Mouse (Mus musculus): ENCODE measurements around the gene Hpn. TPM values are rescaled to one million over a fixed set of nuclear protein-coding genes. Genes with fewer than 3 reads are reported as not detected.

Hpn gene
- polyA plus RNA-seq, 1 experiment from 2014 or later: 145 TPM

DNA sequence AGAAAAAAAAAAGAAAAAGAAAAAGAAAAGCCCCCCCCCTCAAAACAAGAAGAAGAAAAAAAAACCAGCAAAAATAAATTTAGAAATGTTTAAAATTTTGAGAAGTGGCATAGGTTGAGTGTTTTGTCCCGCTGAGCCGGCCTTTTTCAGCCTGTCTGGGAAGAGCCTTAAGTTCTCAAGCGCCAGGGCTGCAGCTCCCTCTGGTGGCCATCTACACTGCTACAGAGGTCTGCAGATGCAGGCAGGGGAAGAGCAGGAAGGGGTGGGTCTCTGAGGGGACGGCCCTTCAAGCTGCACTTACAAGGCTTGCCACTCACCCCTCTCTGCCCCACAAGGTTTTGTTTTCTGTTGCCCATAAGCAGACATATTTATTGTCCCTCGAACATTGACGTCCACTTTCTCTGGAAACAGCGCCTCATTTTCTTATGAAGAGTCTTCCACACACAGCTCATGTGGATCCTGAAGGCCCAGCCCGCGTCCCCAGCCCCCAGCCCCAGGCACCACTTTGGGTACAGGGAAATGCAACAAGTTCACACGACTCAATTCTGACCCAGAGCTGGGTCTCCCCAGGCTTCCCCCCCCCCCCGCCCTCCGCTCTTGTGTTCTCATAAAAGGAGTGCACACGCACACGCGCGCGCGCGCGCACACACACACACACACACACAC lies 17.4 kb downstream of the Hpn start:
- Histone ChIP-seq H3K9me3 (replicated peaks; ENCODE audit: control insufficient read depth, low read length) (no peaks in the 10 kb centered on the region), H3K36me3 (ENCODE audit: control insufficient read depth, insufficient read depth) (no peaks in the 10 kb centered on the region), H3K4me3 (ENCODE audit: low read depth, low read length) (no peak overlapping the region), H3K27ac (ENCODE audit: low read length) (no peak overlapping the region), H3K27me3 (ENCODE audit: control insufficient read depth, insufficient read depth, low read depth, low read length) (no peaks in the 10 kb centered on the region), H3K4me2 (ENCODE audit: low read depth, low read length) (no peak overlapping the region), H3K9ac (ENCODE audit: low read depth, low read length) (no peak overlapping the region), H3K4me1 (ENCODE audit: control insufficient read depth, low read depth, low read length) (no peaks in the 10 kb centered on the region)
- WGBS (ENCODE audit: insufficient replicate concordance): 35% methylated on average over 20 of the region's 20 CpGs
- peak; percentile 78 for ATAC-seq (ENCODE audit: low read depth)

DNA sequence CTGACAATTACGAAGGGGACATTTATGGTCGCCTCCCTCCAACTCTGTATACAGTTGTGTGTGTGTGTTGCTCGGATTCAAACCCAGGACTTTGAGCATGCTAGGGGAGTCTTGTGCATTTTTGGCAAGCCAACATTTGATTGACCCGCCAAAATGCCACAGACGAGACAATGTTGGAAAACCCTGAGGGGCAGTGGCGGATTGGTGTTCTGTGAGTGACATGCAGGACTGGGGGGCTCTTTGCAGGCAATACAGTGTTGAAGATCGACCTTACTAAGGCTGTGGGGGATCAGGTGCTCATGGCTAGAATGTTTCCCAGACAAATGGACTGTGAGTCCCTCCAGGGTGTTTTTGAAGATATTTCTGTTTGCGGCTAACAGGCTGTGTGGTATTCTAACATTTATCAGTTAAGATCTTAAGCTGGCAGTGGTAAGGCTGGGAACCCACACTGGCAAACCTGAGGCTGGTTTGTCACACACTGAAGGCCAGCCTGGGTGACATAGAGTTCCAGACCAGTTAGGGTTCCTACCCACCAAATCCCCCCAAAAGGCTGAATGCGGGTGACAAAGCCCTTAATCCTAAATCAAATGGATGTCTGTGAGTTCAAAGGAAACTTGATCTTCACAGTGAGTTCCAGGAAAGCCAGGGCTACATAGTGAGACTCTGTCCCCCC lies 18.1 kb downstream of the Hpn start:
- ATAC-seq (ENCODE audit: low read depth): no peak
- H3K27ac ChIP-seq (ENCODE audit: low read length): no peak overlapping the region
- 59% methylated on average over 9 of the region's 9 CpGs for WGBS (ENCODE audit: insufficient replicate concordance)
- no peak overlapping the region for H3K4me2 ChIP-seq (ENCODE audit: low read depth, low read length)
- no peak overlapping the region for H3K9ac ChIP-seq (ENCODE audit: low read depth, low read length)
- H3K4me1 ChIP-seq (ENCODE audit: control insufficient read depth, low read depth, low read length): no peaks in the 10 kb centered on the region
- no peak overlapping the region for H3K4me3 ChIP-seq (ENCODE audit: low read depth, low read length)
- H3K36me3 ChIP-seq (ENCODE audit: control insufficient read depth, insufficient read depth): no peaks in the 10 kb centered on the region
- H3K9me3 ChIP-seq (replicated peaks; ENCODE audit: control insufficient read depth, low read length): no peaks in the 10 kb centered on the region
- H3K27me3 ChIP-seq (ENCODE audit: control insufficient read depth, insufficient read depth, low read depth, low read length): no peaks in the 10 kb centered on the region

DNA sequence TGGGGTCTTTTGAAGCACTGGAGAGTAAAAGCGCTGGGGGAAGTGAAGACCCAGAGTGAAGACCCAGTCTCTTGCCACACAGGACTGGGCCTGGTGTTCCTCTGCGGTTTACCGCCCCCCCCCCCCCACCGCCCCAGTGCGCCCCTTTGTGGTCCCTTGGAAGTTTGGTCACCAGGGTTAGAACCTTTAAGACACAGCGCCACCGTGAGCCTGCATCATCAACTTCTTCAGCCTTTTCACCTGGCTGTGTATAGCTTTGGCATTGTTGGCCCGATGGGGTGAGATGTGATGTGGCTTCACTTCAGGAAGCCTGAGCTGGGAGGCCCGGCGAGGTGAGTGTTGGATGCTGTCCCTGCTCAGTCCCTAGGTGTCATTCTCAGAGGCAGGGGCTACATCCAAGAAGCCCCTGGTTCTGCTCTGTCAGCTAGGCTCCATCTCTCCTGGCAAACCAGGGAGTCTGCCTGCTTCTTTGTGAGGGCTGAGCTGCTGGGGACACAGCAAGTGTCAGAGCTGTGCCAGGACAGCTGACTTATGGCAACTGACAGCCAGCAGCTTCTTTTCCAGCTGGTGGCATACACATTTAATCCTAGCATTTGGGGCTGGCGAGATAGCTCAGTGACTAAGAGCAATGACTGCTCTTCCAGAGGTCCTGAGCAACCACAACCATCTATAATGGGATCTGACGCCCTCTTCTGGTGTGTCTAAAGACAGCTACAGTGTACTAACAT lies 20.2 kb downstream of the Hpn start:
- ATAC-seq (ENCODE audit: low read depth): no peak
- Histone ChIP-seq H3K4me2 (ENCODE audit: low read depth, low read length) (no peak overlapping the region), H3K4me3 (ENCODE audit: low read depth, low read length) (no peak overlapping the region), H3K27ac (ENCODE audit: low read length) (no peak overlapping the region), H3K9ac (ENCODE audit: low read depth, low read length) (no peak overlapping the region), H3K27me3 (ENCODE audit: control insufficient read depth, insufficient read depth, low read depth, low read length) (no peaks in the 10 kb centered on the region), H3K4me1 (ENCODE audit: control insufficient read depth, low read depth, low read length) (no peaks in the 10 kb centered on the region), H3K9me3 (replicated peaks; ENCODE audit: control insufficient read depth, low read length) (no peaks in the 10 kb centered on the region), H3K36me3 (ENCODE audit: control insufficient read depth, insufficient read depth) (no peaks in the 10 kb centered on the region)
- 13% methylated on average over 12 of the region's 12 CpGs for WGBS (ENCODE audit: insufficient replicate concordance)

DNA sequence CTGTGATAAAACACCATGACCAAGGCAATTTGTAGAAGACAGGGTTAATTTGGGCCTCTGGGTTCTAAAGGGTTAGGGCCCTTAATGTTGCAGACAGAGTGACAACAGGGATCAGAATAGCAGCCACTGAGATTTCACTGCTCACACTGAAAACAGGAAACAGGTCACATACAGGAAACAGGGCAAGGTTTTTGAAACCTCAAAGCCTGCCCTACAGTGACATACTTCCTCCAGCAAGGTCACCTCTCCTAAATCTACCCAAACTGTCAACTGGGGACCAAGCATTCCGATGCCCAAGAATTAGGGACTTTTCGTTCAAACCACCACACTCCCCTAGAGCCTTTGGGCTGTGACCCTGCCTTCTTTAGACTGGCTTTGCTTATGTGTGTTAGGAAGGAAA lies 25.4 kb downstream of the Hpn start:
- ATAC-seq (ENCODE audit: low read depth): 0 out of 2 replicates have a peak, but pooled peaks have one; percentile 27
- 19% methylated on average over 2 of the region's 2 CpGs for WGBS (ENCODE audit: insufficient replicate concordance)
- no peaks in the 10 kb centered on the region for H3K36me3 ChIP-seq (ENCODE audit: control insufficient read depth, insufficient read depth)

DNA sequence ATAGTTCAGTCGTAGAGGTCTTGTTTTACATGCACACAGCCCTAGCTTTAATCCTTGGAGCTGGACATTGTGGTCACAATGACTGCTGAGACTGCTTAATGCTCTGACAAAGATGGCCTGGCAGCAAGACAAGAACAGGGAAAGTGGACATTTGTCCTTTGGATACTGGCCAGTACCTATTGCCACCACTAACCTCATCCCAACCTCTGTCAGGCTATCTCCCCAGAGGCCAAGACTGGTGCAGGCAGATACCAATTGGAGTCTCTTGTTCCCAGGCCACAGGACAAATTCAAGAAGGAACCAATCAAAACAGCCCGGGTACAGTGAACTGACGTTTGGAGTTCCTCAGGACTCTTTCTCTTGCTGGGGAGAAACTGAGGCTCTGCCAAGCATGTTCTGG lies 26.9 kb downstream of the Hpn start:
- H3K27ac ChIP-seq (ENCODE audit: low read length): no peak overlapping the region
- H3K4me3 ChIP-seq (ENCODE audit: low read depth, low read length): no peak overlapping the region
- no peaks in the 10 kb centered on the region for H3K36me3 ChIP-seq (ENCODE audit: control insufficient read depth, insufficient read depth)
- 45% methylated on average over 3 of the region's 3 CpGs for WGBS (ENCODE audit: insufficient replicate concordance)
- H3K9ac ChIP-seq (ENCODE audit: low read depth, low read length): no peak overlapping the region
- no peak for ATAC-seq (ENCODE audit: low read depth)
- H3K4me1 ChIP-seq (ENCODE audit: control insufficient read depth, low read depth, low read length): no peaks in the 10 kb centered on the region
- H3K9me3 ChIP-seq (replicated peaks; ENCODE audit: control insufficient read depth, low read length): no peaks in the 10 kb centered on the region
- H3K4me2 ChIP-seq (ENCODE audit: low read depth, low read length): no peak overlapping the region
- H3K27me3 ChIP-seq (ENCODE audit: control insufficient read depth, insufficient read depth, low read depth, low read length): no peaks in the 10 kb centered on the region

More for the DNA sequence above, 25.4 kb downstream of the Hpn start:
- Histone ChIP-seq H3K9me3 (replicated peaks; ENCODE audit: control insufficient read depth, low read length) (no peaks in the 10 kb centered on the region), H3K27me3 (ENCODE audit: control insufficient read depth, insufficient read depth, low read depth, low read length) (no peaks in the 10 kb centered on the region), H3K4me1 (ENCODE audit: control insufficient read depth, low read depth, low read length) (no peaks in the 10 kb centered on the region), H3K27ac (ENCODE audit: low read length) (no peak overlapping the region), H3K9ac (ENCODE audit: low read depth, low read length) (no peak overlapping the region), H3K4me3 (ENCODE audit: low read depth, low read length) (no peak overlapping the region), H3K4me2 (ENCODE audit: low read depth, low read length) (no peak overlapping the region)

DNA sequence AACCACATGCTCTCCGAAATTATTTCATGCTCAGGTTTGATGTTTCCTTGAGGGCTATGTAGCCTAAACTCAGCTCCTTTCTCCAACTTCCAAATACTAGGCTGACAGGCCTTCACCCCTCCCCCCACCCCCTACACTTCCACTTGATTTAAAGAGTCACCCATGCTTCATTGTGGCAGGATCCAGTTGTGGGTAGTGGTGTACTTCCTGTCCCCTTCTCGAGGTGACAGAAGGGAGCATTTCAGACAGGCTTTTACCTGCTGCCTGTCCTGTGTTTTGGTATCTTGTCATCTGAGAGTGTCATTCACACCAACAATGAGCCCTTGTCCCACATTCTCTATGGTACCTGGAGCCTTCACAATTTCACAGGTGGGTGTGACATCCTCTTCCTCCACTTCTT lies 27.8 kb downstream of the Hpn start:
- Histone ChIP-seq H3K9ac (ENCODE audit: low read depth, low read length) (no peak overlapping the region), H3K4me3 (ENCODE audit: low read depth, low read length) (no peak overlapping the region), H3K27ac (ENCODE audit: low read length) (no peak overlapping the region), H3K4me1 (ENCODE audit: control insufficient read depth, low read depth, low read length) (no peaks in the 10 kb centered on the region), H3K27me3 (ENCODE audit: control insufficient read depth, insufficient read depth, low read depth, low read length) (no peaks in the 10 kb centered on the region), H3K36me3 (ENCODE audit: control insufficient read depth, insufficient read depth) (no peaks in the 10 kb centered on the region), H3K9me3 (replicated peaks; ENCODE audit: control insufficient read depth, low read length) (no peaks in the 10 kb centered on the region), H3K4me2 (ENCODE audit: low read depth, low read length) (no peak overlapping the region)
- ATAC-seq (ENCODE audit: low read depth): no peak
- 23% methylated on average over 2 of the region's 2 CpGs for WGBS (ENCODE audit: insufficient replicate concordance)

DNA sequence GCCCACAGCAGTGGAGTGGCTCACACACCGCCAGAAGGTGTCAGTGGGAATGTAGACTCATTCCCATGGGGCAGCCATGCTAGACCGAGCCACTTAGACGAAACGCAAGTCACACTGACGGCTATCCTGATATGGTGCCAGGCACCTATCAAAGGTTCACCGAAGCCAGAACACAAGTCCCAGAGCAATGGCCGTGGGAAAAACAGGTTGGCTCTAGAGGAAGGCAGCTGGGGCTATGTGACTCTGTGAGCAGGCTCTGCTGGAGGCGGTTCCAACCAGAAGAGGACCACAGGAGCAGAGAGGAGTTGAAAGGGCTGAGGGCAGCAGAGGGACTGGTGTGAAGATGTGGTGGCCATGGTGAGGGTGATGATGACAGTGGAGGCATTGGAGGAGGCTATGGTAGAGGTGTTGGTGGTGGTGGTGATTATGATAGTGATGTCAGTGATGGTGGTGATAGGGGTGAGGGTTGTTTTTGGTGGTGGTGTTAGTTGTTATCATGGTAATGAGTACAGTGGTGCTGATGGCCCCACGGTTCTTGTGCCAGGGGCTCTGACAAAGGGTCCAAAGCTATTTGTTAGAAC lies 28.8 kb downstream of the Hpn start:
- Histone ChIP-seq H3K4me3 (ENCODE audit: low read depth, low read length) (no peak overlapping the region), H3K9me3 (replicated peaks; ENCODE audit: control insufficient read depth, low read length) (no peaks in the 10 kb centered on the region), H3K36me3 (ENCODE audit: control insufficient read depth, insufficient read depth) (no peaks in the 10 kb centered on the region), H3K4me1 (ENCODE audit: control insufficient read depth, low read depth, low read length) (no peaks in the 10 kb centered on the region), H3K4me2 (ENCODE audit: low read depth, low read length) (no peak overlapping the region), H3K9ac (ENCODE audit: low read depth, low read length) (no peak overlapping the region), H3K27me3 (ENCODE audit: control insufficient read depth, insufficient read depth, low read depth, low read length) (no peaks in the 10 kb centered on the region), H3K27ac (ENCODE audit: low read length) (no peak overlapping the region)
- 72% methylated on average over 9 of the region's 9 CpGs for WGBS (ENCODE audit: insufficient replicate concordance)
- no peak for ATAC-seq (ENCODE audit: low read depth)

DNA sequence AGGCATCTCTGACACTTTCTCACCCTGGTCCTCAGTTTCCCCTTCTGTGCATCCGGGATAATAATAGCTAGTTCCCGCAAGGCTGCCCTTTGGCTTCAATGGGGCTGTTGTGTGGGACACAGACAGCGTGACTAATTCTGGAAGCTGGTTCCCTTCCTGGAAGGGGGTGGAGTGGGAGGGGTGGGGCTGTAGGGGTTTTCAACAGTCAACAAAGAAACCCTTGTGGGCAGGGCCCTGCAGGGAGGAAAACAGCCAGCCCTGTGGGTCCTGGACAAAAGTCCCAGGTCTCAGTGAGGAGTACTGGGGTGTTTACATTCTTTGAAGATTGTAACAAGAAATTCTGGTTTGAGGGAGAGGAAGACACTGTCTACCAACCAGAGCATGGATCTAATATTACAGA lies 29.9 kb downstream of the Hpn start:
- H3K4me1 ChIP-seq (ENCODE audit: control insufficient read depth, low read depth, low read length): no peaks in the 10 kb centered on the region
- peak; percentile 20; the same call in 1 of the 2 replicates for ATAC-seq (ENCODE audit: low read depth)
- H3K27ac ChIP-seq (ENCODE audit: low read length): no peak overlapping the region
- H3K4me3 ChIP-seq (ENCODE audit: low read depth, low read length): no peak overlapping the region
- H3K9me3 ChIP-seq (replicated peaks; ENCODE audit: control insufficient read depth, low read length): no peaks in the 10 kb centered on the region
- H3K27me3 ChIP-seq (ENCODE audit: control insufficient read depth, insufficient read depth, low read depth, low read length): no peaks in the 10 kb centered on the region
- no peaks in the 10 kb centered on the region for H3K36me3 ChIP-seq (ENCODE audit: control insufficient read depth, insufficient read depth)
- WGBS (ENCODE audit: insufficient replicate concordance): 39% methylated on average over 3 of the region's 3 CpGs
- no peak overlapping the region for H3K9ac ChIP-seq (ENCODE audit: low read depth, low read length)
- no peak overlapping the region for H3K4me2 ChIP-seq (ENCODE audit: low read depth, low read length)
